19 mouse cellular contexts compared by ENCODE assay signal in the genomic region with DNA sequence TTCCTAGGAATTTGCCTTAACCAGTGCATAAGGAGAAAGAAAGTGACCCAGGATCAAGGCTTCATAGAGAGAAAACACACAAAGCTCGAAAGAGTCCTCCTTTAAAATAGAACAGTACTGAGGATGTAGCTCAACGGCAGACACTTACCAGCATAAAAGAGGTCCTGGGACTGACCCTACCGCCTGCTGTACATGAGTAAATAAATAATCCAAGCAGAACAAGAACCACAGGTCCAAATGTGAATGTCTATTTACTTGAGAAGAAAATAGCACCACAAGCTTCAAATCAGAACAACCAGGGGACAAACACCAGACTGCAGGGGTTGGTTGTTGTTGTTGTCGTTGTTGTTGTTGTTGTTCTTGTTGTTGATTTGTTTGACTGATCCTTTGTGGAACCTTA.
"Had no signal": no experiment of that assay in that cellular context is flagged by ENCODE, and none has a peak within 500 bp of the region (broad histone marks: within the 10 kb centered on the region; RNA-seq: fewer than 3 reads in every experiment).

No protein-coding gene starts in this region.

- DNase-seq: left cerebral cortex, postnatal 4 days; lung, adult 18-20 months; lung, postnatal 10 days; lung, postnatal 36 days; thymus, adult 18-20 months; thymus, postnatal 36 days had no signal

- H3K4me1 ChIP-seq: limb, embryonic 12.5 days; limb, embryonic 15.5 days; liver, embryonic 12.5 days; liver, embryonic 15.5 days; lung, embryonic 15.5 days; megakaryocyte, embryonic 14.5 days; midbrain, embryonic 10.5 days; midbrain, embryonic 13.5 days; neural tube, embryonic 13.5 days had no signal

- H3K27me3 ChIP-seq: limb, embryonic 12.5 days; limb, embryonic 15.5 days; liver, embryonic 12.5 days; liver, embryonic 15.5 days; lung, embryonic 15.5 days; megakaryocyte, embryonic 14.5 days; midbrain, embryonic 13.5 days; neural tube, embryonic 13.5 days had no signal

- H3K9me3 ChIP-seq: limb, embryonic 12.5 days; limb, embryonic 15.5 days; liver, embryonic 12.5 days; liver, embryonic 15.5 days; lung, embryonic 15.5 days; megakaryocyte, embryonic 14.5 days; midbrain, embryonic 10.5 days; midbrain, embryonic 13.5 days; neural tube, embryonic 13.5 days had no signal

- H3K4me3 ChIP-seq: limb, embryonic 12.5 days; limb, embryonic 15.5 days; liver, embryonic 12.5 days; liver, embryonic 15.5 days; lung, embryonic 15.5 days; megakaryocyte, embryonic 14.5 days; midbrain, embryonic 10.5 days; midbrain, embryonic 13.5 days; myocyte; neural tube, embryonic 13.5 days had no signal

- H3K9ac ChIP-seq: limb, embryonic 12.5 days; limb, embryonic 15.5 days; liver, embryonic 12.5 days; liver, embryonic 15.5 days; lung, embryonic 15.5 days; midbrain, embryonic 13.5 days; neural tube, embryonic 13.5 days had no signal

- H3K36me3 ChIP-seq: limb, embryonic 12.5 days; limb, embryonic 15.5 days; liver, embryonic 12.5 days; liver, embryonic 15.5 days; lung, embryonic 15.5 days; midbrain, embryonic 10.5 days; midbrain, embryonic 13.5 days; neural tube, embryonic 13.5 days had no signal

- H3K4me2 ChIP-seq: limb, embryonic 12.5 days; limb, embryonic 15.5 days; liver, embryonic 12.5 days; liver, embryonic 15.5 days; lung, embryonic 15.5 days; midbrain, embryonic 13.5 days; neural tube, embryonic 13.5 days had no signal

- ATAC-seq: inflammation-experienced regulatory T-cells, adult 6 months; intestine, embryonic 16.5 days; liver, embryonic 12.5 days; midbrain, embryonic 13.5 days; midbrain, embryonic 16.5 days had no signal

- H3K27ac ChIP-seq: limb, embryonic 12.5 days; limb, embryonic 15.5 days; liver, embryonic 12.5 days; liver, embryonic 15.5 days; lung, embryonic 15.5 days; midbrain, embryonic 10.5 days; midbrain, embryonic 13.5 days; neural tube, embryonic 13.5 days had no signal
